Mouse (Mus musculus): Measurements from ENCODE around the gene S100a16. TPM values are rescaled to one million over a fixed set of nuclear protein-coding genes. Genes with fewer than 3 reads are reported as not detected.
A peak's percentile ranks its signal among the peaks of the same experiment; 100 is the strongest.

S100a16 gene
- polyA plus RNA-seq, 1 experiment from 2014 or later: 41.8 TPM

DNA sequence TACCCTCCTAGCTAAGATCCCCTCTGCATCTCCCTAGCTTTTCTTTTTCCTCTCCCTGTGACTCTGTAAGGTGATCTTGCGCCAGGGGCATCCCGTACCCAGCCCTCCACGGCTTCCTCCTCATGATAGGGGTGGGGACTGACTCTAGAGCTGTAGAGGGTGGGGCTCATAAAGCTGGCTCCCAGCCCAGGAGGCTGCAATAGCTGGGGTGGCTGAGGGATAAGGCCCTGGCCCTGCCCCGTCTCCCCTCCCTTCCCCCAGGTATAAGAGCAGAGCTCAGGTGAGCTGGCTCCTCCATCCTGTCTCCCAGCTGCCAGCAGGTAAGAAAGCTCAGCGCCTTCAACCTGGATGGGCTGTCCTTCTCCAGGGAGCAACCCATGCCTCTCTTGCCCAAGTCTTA, 10.5 kb upstream of the S100a16 start, which contains the start of gene S100a14:
TSS of gene S100a14 (plus strand) at position 277 of the 400 bp plus-strand sequence.
- ATAC-seq (ENCODE audit: low FRiP score, low read depth): no peak
- no peaks in the 10 kb centered on the region for H3K36me3 ChIP-seq
- WGBS: 83% methylated on average over 5 of the region's 5 CpGs

DNA sequence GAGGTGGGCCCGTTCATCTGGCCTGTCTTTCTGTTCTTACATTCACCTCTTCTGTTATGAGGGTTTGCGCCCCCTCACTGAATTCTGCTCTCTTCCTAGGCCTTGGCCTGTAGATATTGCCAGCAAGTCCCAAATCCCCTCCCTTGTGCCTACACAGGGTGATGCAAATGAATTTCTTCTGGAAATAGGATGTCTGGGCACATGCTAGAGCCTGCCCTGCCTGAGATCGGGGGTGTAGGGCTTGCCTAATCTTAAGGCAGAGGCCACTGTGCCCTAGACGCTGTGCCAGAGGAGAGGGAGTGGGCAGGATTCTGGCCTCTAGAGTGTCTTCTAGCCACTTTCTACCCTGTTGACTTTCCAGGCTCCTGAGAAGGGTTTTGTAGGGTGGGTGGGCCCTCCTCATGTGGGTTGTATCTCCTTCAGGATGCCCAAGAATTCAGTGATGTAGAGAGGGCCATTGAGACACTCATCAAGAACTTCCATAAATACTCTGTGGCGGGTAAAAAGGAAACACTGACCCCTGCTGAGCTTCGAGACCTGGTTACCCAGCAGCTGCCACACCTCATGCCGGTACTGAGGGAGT, 9.7 kb upstream of the S100a16 start:
- H3K9me3 ChIP-seq: no peaks in the 10 kb centered on the region
- H3K27me3 ChIP-seq: no peaks in the 10 kb centered on the region
- no peak for ATAC-seq (ENCODE audit: low FRiP score, low read depth)
- no peak overlapping the region for H3K9ac ChIP-seq
- no peaks in the 10 kb centered on the region for H3K4me1 ChIP-seq (replicated peaks)
- no peak overlapping the region for H3K27ac ChIP-seq (replicated peaks)
- H3K4me3 ChIP-seq: no peak overlapping the region
- 89% methylated on average over 7 of the region's 7 CpGs for WGBS
- no peaks in the 10 kb centered on the region for H3K36me3 ChIP-seq
- no peak overlapping the region for H3K4me2 ChIP-seq

More for the DNA sequence above, 10.5 kb upstream of the S100a16 start, which contains the start of gene S100a14:
- no peak within 1 kb of the TSS for H3K4me3 ChIP-seq
- no peak within 1 kb of the TSS for H3K27ac ChIP-seq (replicated peaks)
- no peaks in the 10 kb centered on the region for H3K4me1 ChIP-seq (replicated peaks)
- H3K9me3 ChIP-seq: no peaks in the 10 kb centered on the region
- no peaks in the 10 kb centered on the region for H3K27me3 ChIP-seq
- H3K9ac ChIP-seq: no peak within 1 kb of the TSS
- H3K4me2 ChIP-seq: no peak within 1 kb of the TSS

DNA sequence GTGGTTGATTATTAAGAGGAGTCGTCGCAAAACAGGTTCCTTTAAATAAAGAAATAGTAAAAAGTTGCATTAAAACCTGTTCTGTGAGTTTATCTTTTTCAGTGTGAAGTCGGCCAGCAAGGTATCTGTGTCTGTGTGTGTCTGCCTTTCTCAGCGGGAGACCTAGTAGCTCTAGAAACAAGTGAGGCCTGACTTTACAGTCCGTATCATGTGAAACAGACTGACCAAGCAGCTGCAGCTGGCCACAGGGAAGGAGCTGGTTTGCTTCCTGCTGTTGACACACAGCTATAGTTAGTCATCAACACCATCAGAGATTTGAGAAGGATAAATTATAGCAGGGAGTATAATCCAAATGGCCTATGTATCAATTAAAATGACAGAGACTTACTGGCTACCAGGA, 5.3 kb upstream of the S100a16 start:
- no peaks in the 10 kb centered on the region for H3K27me3 ChIP-seq
- no peaks in the 10 kb centered on the region for H3K9me3 ChIP-seq
- no peaks in the 10 kb centered on the region for H3K4me1 ChIP-seq (replicated peaks)
- no peak overlapping the region for H3K9ac ChIP-seq
- no peak overlapping the region for H3K4me3 ChIP-seq
- no peak overlapping the region for H3K27ac ChIP-seq (replicated peaks)
- H3K4me2 ChIP-seq: no peak overlapping the region
- WGBS: 78% methylated on average over 5 of the region's 5 CpGs
- H3K36me3 ChIP-seq: no peaks in the 10 kb centered on the region
- no peak for ATAC-seq (ENCODE audit: low FRiP score, low read depth)

DNA sequence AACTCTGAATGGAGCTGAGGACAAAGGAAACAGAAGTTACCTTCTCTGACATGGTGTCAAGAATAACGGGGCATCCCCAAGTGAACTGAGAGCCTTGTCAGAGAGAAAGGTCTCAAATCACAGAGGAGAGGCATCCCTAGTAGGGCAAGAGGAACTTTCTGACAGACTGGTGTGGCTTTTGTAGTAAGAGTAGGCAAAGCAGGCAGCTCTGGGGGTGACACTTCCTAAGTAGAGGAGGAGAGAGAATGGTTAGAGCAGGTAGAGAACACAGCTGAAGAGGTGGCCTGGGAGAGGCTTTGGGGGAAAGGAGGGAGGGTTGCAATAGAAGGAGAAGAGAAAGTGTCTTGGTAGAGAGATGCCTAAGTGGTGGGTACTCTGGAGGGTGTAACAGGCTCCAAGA, 1.6 kb upstream of the S100a16 start:
- H3K4me2 ChIP-seq: no peak overlapping the region
- 76% methylated on average over 1 of the region's 1 CpGs for WGBS
- H3K9ac ChIP-seq: no peak overlapping the region
- H3K36me3 ChIP-seq: no peaks in the 10 kb centered on the region
- no peaks in the 10 kb centered on the region for H3K4me1 ChIP-seq (replicated peaks)
- no peaks in the 10 kb centered on the region for H3K9me3 ChIP-seq
- H3K27me3 ChIP-seq: no peaks in the 10 kb centered on the region
- no peak overlapping the region for H3K27ac ChIP-seq (replicated peaks)
- H3K4me3 ChIP-seq: no peak overlapping the region
- no peak for ATAC-seq (ENCODE audit: low FRiP score, low read depth)

DNA sequence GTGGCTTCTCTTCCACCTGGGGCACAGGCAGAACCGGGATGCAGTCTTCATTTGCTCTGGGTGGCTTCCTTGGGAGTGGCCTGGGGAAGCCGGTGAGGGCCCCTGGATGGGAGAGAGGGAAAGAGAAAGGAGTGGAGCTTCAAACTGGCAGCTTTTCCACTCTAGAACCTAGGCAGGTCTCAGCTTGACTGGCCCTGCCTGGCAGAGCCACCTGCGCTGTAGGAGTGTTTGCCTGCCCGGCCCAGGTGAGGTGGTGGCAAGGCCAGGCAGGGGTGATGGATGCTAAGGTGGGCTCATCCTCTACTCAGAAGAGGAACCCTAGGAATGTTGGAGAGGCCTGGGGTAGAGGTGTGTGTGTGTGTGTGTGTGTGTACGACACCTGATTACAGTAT, 847 bp downstream of the S100a16 start:
- H3K9ac ChIP-seq: no peak overlapping the region
- H3K27ac ChIP-seq (replicated peaks): no peak overlapping the region
- no peaks in the 10 kb centered on the region for H3K9me3 ChIP-seq
- 0 out of 2 replicates have a peak, but pooled peaks cover 4% of the 10 kb centered on the region for H3K4me1 ChIP-seq (replicated peaks)
- WGBS: 87% methylated on average over 5 of the region's 5 CpGs
- H3K4me2 ChIP-seq: no peak overlapping the region
- H3K27me3 ChIP-seq: no peaks in the 10 kb centered on the region
- no peak overlapping the region for H3K4me3 ChIP-seq
- H3K36me3 ChIP-seq: no peaks in the 10 kb centered on the region
- ATAC-seq (ENCODE audit: low FRiP score, low read depth): no peak

DNA sequence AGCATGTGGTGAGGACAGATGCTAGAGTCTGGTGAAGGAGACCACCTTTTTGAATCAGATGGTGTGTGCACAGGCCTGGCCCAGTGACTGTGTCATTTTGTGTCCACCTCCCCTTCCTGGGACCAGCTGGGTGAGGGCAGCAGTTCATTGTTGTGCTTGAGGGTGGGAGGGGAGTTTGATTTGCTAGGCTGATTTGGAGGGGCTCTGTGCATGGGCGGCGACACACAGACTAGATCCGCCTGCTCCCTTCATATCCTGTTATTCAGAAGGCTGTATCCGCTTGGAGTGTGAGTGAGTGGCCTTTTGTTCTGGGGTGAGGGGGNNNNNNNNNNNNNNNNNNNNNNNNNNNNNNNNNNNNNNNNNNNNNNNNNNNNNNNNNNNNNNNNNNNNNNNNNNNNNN, 3.9 kb downstream of the S100a16 start:
- no peaks in the 10 kb centered on the region for H3K9me3 ChIP-seq
- peak; percentile 67 for ATAC-seq (ENCODE audit: low FRiP score, low read depth)
- H3K27me3 ChIP-seq: no peaks in the 10 kb centered on the region
- H3K27ac ChIP-seq (replicated peaks): no peak overlapping the region
- H3K4me2 ChIP-seq: peak overlapping the region; percentile 21; the same call in 1 of the 2 replicates
- no peaks in the 10 kb centered on the region for H3K36me3 ChIP-seq
- 0 out of 2 replicates have a peak, but pooled peaks cover 4% of the 10 kb centered on the region for H3K4me1 ChIP-seq (replicated peaks)
- H3K9ac ChIP-seq: no peak overlapping the region
- 34% methylated on average over 4 of the region's 4 CpGs for WGBS
- H3K4me3 ChIP-seq: no peak overlapping the region

DNA sequence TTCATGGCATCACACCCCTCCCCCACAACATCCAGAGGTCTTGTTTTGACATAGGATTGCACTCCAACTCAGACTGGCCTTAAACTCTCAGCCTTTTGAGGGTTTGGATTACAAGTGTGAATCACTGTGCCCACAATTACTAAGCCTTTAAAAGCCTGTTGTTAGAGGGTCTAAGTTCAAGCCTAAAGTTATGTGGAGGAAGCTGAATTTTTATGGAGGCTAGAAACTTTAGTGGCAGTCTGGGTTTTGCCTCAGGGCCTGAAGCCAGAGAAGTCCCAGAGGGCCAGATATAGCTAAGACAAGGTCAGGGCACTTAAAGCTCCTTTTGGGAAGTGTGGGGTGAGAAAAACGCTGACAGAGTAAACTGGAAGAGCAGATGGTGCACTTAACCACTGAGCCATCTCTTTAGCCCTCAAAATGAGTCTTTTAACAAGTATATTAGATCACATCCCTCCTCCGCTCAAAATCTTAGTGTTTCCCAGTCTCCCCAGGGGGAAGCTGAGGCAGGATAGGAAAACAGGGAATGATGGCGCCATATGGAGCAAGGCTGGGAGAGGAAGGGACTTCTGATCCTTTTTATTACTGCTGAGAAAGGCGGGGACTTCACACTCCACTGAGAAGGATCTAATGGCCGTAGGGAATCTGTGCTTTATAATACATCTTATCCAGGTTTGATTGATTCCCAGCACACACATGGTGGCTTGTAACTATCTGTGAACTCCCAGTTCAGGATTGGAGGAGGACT, 12.8 kb downstream of the S100a16 start:
- Histone ChIP-seq H3K4me3 (no peak overlapping the region), H3K9me3 (no peaks in the 10 kb centered on the region), H3K9ac (no peak overlapping the region), H3K4me2 (no peak overlapping the region), H3K27ac (replicated peaks) (no peak overlapping the region), H3K27me3 (no peaks in the 10 kb centered on the region), H3K4me1 (replicated peaks) (no peaks in the 10 kb centered on the region), H3K36me3 (no peaks in the 10 kb centered on the region)
- ATAC-seq (ENCODE audit: low FRiP score, low read depth): no peak
- WGBS: 64% methylated on average over 5 of the region's 5 CpGs

DNA sequence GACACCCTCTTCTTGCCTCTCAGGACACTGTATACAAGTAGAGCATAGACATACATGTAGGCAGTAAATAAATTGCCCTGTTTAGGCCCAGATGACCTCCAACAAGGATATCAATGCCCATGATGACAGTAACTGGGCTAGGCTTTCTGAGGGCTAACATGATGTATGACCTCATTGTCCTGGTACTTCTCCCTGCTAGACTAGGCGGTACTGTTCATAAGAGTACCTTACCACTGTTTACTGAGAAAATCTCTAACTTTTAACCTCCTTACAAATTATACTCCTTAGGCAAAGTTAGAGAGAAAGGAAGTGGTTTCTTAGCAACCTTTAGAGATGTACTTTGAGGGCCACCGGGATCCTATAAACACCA, 13.4 kb downstream of the S100a16 start:
- Histone ChIP-seq H3K4me1 (replicated peaks) (no peaks in the 10 kb centered on the region), H3K9ac (no peak overlapping the region), H3K4me3 (no peak overlapping the region), H3K36me3 (no peaks in the 10 kb centered on the region), H3K27ac (replicated peaks) (no peak overlapping the region), H3K9me3 (no peaks in the 10 kb centered on the region), H3K27me3 (no peaks in the 10 kb centered on the region), H3K4me2 (no peak overlapping the region)
- WGBS: 94% methylated on average over 2 of the region's 2 CpGs
- ATAC-seq (ENCODE audit: low FRiP score, low read depth): no peak

DNA sequence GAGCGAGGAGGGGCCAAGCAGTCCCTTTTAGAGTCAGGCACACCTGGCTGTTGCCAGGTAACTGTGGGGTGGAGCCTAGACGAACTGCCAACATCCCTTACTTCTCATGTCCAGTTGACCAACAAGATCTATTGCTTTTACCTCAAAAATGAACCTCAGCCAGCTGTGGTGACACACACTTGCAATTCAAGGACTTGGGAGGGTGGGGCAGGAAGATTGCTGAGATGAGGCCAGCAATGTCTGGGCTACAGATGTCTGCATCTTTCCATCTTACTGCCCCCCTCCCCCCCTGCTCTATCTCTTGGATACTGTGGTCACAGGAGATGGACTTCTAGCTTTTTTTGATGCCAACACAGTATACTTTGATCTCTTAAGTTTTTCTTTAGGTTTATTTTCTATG, 15.2 kb downstream of the S100a16 start:
- H3K4me3 ChIP-seq: no peak overlapping the region
- no peak overlapping the region for H3K27ac ChIP-seq (replicated peaks)
- H3K27me3 ChIP-seq: no peaks in the 10 kb centered on the region
- no peaks in the 10 kb centered on the region for H3K36me3 ChIP-seq
- no peak overlapping the region for H3K9ac ChIP-seq
- 80% methylated on average over 2 of the region's 2 CpGs for WGBS
- no peak overlapping the region for H3K4me2 ChIP-seq
- ATAC-seq (ENCODE audit: low FRiP score, low read depth): no peak
- no peaks in the 10 kb centered on the region for H3K9me3 ChIP-seq
- H3K4me1 ChIP-seq (replicated peaks): no peaks in the 10 kb centered on the region

DNA sequence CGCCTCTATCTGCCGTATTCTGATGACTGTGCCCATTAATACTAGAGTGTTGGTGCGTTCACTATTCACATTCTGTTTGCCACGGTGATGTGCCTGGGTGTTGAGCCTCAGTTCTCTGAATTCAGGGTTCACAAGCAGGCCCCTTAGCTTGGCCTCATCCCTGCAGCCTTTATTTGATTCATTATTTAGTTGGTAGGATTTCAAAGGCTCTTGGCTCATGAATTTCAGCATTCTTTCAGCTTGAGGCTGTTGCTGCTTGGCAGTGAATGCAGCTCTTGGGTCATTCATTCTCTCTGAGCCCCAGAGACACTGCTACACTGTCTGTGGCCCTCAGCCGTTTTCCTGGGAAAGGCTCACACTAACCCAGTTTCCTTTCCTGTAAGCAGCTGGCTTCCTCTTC, 18.9 kb downstream of the S100a16 start:
- no peak overlapping the region for H3K4me3 ChIP-seq
- WGBS: 30% methylated on average over 5 of the region's 5 CpGs
- no peak overlapping the region for H3K27ac ChIP-seq (replicated peaks)
- H3K9me3 ChIP-seq: no peaks in the 10 kb centered on the region
- H3K4me1 ChIP-seq (replicated peaks): no peaks in the 10 kb centered on the region
- H3K4me2 ChIP-seq: no peak overlapping the region
- H3K36me3 ChIP-seq: no peaks in the 10 kb centered on the region
- H3K9ac ChIP-seq: no peak overlapping the region
- ATAC-seq (ENCODE audit: low FRiP score, low read depth): peak; percentile 93
- H3K27me3 ChIP-seq: no peaks in the 10 kb centered on the region

DNA sequence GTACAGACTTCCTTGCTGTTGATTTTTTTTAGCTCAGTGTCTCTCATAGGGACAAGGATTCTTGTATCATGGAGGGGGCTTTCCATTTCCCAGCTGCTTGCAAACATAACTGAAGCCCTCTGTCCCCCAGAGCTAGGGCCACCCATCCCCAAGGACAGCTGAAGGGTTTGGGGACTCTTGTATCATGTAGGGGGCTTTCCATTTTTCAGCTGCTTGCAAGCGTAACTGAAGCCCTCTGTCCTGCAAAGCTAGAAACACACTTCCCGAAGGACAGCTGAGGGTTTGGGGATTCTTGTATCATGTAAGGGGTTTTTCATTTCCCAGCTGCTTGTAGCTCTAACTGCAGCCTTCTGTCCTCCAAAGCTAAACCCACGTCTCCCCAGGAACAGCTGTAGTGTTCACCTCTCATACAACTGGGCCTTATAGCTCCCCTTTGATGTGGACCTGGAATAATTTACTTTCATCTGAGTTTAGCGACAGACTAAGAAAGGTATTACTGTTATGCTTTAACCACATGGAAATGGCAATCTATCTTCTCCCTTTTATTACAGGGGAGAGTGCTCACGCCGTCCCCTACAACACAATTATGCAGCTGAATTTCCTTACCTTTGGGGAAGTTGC, 23.1 kb downstream of the S100a16 start, which contains the start of gene S100a3:
TSS of gene S100a3 (plus strand) at position 571 of the 621 bp plus-strand sequence.
- Histone ChIP-seq H3K27me3 (no peaks in the 10 kb centered on the region), H3K36me3 (no peaks in the 10 kb centered on the region), H3K9ac (no peak within 1 kb of the TSS), H3K27ac (replicated peaks) (no peak within 1 kb of the TSS), H3K9me3 (no peaks in the 10 kb centered on the region), H3K4me3 (no peak within 1 kb of the TSS), H3K4me1 (replicated peaks) (no peaks in the 10 kb centered on the region), H3K4me2 (no peak within 1 kb of the TSS)
- WGBS: 84% methylated on average over 6 of the region's 6 CpGs
- ATAC-seq (ENCODE audit: low FRiP score, low read depth): no peak

DNA sequence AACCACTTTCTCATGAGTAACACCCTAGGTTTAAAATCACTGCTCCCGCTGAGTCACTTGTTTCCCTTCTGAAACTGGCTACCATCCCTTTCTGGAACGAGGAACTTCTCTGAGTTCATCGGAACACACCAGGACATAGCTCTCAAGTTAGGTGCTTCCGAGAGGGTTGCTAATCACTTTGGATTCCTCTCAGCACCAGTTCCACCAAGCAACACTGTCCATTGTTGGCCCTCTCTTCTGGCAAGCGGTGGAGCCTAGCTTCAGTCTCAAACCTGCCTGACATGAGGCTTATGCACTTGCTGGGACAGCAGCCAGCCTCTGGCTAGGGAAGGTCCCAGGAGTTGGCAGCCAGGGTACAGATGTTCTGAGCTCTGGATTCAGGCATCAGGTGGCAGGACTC, 37.6 kb downstream of the S100a16 start:
- H3K36me3 ChIP-seq: no peaks in the 10 kb centered on the region
- H3K4me2 ChIP-seq: no peak overlapping the region
- no peak overlapping the region for H3K27ac ChIP-seq (replicated peaks)
- H3K9ac ChIP-seq: no peak overlapping the region
- WGBS: 79% methylated on average over 5 of the region's 5 CpGs
- H3K4me3 ChIP-seq: no peak overlapping the region
- no peaks in the 10 kb centered on the region for H3K9me3 ChIP-seq
- H3K4me1 ChIP-seq (replicated peaks): no peaks in the 10 kb centered on the region
- ATAC-seq (ENCODE audit: low FRiP score, low read depth): no peak
- no peaks in the 10 kb centered on the region for H3K27me3 ChIP-seq

Data from hindbrain, embryonic 15.5 days (tissue).